Mouse (Mus musculus): ENCODE measurements around the gene Mgat4d.
"Not testable (repeated sequence)": the region's sequence is repeated elsewhere in the genome, so short reads cannot be mapped to it uniquely, and the experiment has no call there.

Mgat4d gene

GRCm38 (mm10) chr8:83348263-83348662 is at the start of gene Mgat4d:
TSS of gene Mgat4d (plus strand) at chr8:83348471.
- in situ Hi-C loops (cut with MboI; ENCODE audit: low sequenced_read_pairs) = no loop called here

GRCm38 (mm10) chr8:83300135-83300534 is 48.1 kb upstream of the Mgat4d start:
- in situ Hi-C loops (cut with MboI; ENCODE audit: low sequenced_read_pairs) = no loop called here

GRCm38 (mm10) chr8:83304946-83305345 is 43.3 kb upstream of the Mgat4d start:
- in situ Hi-C loops (cut with MboI; ENCODE audit: low sequenced_read_pairs) = no loop called here

- in situ Hi-C loops (cut with MboI; ENCODE audit: low sequenced_read_pairs) = no loop called here
Measured at GRCm38 (mm10) chr8:83309836-83310235, 38.4 kb upstream of the Mgat4d start.

- in situ Hi-C loops (cut with MboI; ENCODE audit: low sequenced_read_pairs) = not testable (repeated sequence)
Measured at GRCm38 (mm10) chr8:83315084-83315483, 33.2 kb upstream of the Mgat4d start.

- in situ Hi-C loops (cut with MboI; ENCODE audit: low sequenced_read_pairs) = no loop called here
Measured at GRCm38 (mm10) chr8:83315691-83316090, 32.6 kb upstream of the Mgat4d start.

- in situ Hi-C loops (cut with MboI; ENCODE audit: low sequenced_read_pairs) = no loop called here
Measured at GRCm38 (mm10) chr8:83320543-83320942, 27.7 kb upstream of the Mgat4d start.

GRCm38 (mm10) chr8:83322374-83322773 is 25.9 kb upstream of the Mgat4d start:
- in situ Hi-C loops (cut with MboI; ENCODE audit: low sequenced_read_pairs) = no loop called here

GRCm38 (mm10) chr8:83323056-83323455 is 25.2 kb upstream of the Mgat4d start:
- in situ Hi-C loops (cut with MboI; ENCODE audit: low sequenced_read_pairs) = no loop called here

- in situ Hi-C loops (cut with MboI; ENCODE audit: low sequenced_read_pairs) = no loop called here
Measured at GRCm38 (mm10) chr8:83327889-83328288, 20.4 kb upstream of the Mgat4d start.

GRCm38 (mm10) chr8:83331567-83331898 is 16.7 kb upstream of the Mgat4d start:
- in situ Hi-C loops (cut with MboI; ENCODE audit: low sequenced_read_pairs) = no loop called here

GRCm38 (mm10) chr8:83331899-83332697 is 16.2 kb upstream of the Mgat4d start, which contains the start of gene Elmod2:
TSS of gene Elmod2 (minus strand) at chr8:83332486.
- in situ Hi-C loops (cut with MboI; ENCODE audit: low sequenced_read_pairs) = no loop called here

GRCm38 (mm10) chr8:83332864-83333263 is 15.4 kb upstream of the Mgat4d start:
- in situ Hi-C loops (cut with MboI; ENCODE audit: low sequenced_read_pairs) = no loop called here

- in situ Hi-C loops (cut with MboI; ENCODE audit: low sequenced_read_pairs) = no loop called here
Measured at GRCm38 (mm10) chr8:83342076-83342475, 6.2 kb upstream of the Mgat4d start.

GRCm38 (mm10) chr8:83342693-83343092 is 5.6 kb upstream of the Mgat4d start:
- in situ Hi-C loops (cut with MboI; ENCODE audit: low sequenced_read_pairs) = no loop called here

GRCm38 (mm10) chr8:83351315-83351714 is 3.0 kb downstream of the Mgat4d start:
- in situ Hi-C loops (cut with MboI; ENCODE audit: low sequenced_read_pairs) = no loop called here

- in situ Hi-C loops (cut with MboI; ENCODE audit: low sequenced_read_pairs) = no loop called here
Measured at GRCm38 (mm10) chr8:83363156-83363769, 15.0 kb downstream of the Mgat4d start.

GRCm38 (mm10) chr8:83377231-83377630 is 29.0 kb downstream of the Mgat4d start:
- in situ Hi-C loops (cut with MboI; ENCODE audit: low sequenced_read_pairs) = no loop called here

- in situ Hi-C loops (cut with MboI; ENCODE audit: low sequenced_read_pairs) = no loop called here
Measured at GRCm38 (mm10) chr8:83380141-83380540, 31.9 kb downstream of the Mgat4d start.

GRCm38 (mm10) chr8:83381016-83381415 is 32.7 kb downstream of the Mgat4d start:
- in situ Hi-C loops (cut with MboI; ENCODE audit: low sequenced_read_pairs) = no loop called here

GRCm38 (mm10) chr8:83382850-83383249 is 34.6 kb downstream of the Mgat4d start:
- in situ Hi-C loops (cut with MboI; ENCODE audit: low sequenced_read_pairs) = no loop called here

- in situ Hi-C loops (cut with MboI; ENCODE audit: low sequenced_read_pairs) = no loop called here
Measured at GRCm38 (mm10) chr8:83389316-83390005, 41.2 kb downstream of the Mgat4d start, which contains the start of gene Clgn. TSS of gene Clgn (plus strand) at chr8:83389867.

Data from CH12F3 (cell line).